Mouse (Mus musculus) spleen, postnatal 36 days (tissue): ENCODE measurements around the gene Cry2.

Source experiments
- DNase-seq, 2 experiments: peaks; one replicate each; pipeline ENCODE4 v3.0.0; 2022; ENCODE audit warnings: low spot score in 2 of 2, mixed read lengths in 1 of 2

The Cry2 gene

DNA sequence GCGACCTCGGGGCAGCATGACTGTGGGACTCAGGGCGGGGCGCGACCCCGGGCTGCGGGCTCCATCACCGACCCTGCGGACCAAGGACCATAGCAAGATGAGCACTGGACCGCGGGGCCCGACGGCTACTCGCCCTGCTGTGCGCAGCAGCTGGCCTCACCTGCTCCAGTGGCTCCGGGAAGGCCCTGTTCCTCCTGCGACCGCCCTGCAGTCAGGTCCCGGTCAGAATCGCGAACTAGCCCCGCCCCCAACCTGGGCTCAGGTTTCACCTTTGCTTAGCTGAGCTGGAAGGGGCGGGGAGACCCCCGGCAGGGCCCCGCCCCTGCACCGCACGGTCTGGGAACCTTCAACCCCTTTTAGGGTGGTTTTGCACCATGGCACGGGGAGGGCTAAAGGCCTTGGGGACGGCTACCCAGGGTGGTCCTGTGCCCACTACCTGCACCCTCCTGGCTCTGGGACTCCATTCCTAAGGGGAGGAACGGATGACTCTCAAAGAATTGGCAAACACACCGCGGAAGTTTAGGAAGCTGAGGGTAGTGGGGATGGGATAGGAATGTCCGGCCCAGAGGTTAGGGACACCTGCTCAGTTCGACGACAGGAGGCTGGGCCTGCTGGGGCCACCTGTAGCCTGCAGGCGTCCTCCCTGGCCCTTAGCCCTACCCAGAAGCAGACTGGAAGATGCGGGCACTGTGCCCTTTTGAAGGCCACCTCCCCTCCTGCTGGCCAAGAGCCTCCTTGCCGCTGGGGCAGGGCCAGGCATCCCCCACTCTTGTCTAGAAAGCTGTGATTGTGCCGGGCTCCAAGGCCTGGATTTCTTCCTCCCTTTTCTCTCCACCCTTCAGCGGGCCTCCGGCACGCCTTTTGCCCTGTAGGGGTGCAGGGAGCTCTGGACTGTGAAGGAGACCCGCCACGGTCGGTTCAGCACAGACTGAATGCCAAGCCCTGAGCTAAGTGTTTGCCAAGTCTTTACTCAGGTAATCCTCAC, 62.7 kb downstream of the Cry2 start:
- peak in 1 of 2 experiments; percentile 26 for DNase-seq

- DNase-seq = no peak
Observed at GRCm38 (mm10) chr2:92370375-92370774, 63.5 kb downstream of the Cry2 start.

DNA sequence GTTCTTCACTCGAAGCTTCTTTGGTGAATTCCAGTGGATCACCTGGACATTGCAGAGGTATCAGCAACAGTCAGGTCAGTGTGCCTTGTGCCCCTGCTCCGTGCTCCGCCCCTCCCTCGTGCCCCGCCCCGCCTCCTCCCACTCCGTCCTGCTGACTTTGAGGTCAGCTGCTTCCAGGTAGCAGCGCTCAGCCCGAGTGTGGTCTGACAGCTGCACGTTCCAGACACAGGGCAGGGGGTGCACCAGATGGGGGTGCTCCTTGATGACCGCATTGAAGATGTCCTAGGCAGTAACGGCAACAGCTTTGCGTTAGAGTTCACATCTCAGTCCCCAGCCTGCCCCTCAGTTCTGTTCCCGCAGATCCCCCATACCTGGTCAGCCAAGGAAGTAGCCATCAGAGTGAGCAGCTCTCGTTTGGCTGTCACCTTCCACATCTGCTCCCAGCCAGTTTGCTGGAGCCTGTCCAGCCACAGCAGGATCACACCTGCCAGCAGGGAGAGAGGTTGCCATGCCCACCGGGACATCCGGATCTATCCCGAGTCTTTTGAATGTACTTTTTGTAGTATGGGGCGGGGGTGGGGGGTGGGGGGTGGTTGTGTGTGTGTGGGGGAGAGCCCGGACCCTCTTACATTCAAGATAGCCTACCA, 66.3 kb downstream of the Cry2 start:
- DNase-seq = no peak

DNA sequence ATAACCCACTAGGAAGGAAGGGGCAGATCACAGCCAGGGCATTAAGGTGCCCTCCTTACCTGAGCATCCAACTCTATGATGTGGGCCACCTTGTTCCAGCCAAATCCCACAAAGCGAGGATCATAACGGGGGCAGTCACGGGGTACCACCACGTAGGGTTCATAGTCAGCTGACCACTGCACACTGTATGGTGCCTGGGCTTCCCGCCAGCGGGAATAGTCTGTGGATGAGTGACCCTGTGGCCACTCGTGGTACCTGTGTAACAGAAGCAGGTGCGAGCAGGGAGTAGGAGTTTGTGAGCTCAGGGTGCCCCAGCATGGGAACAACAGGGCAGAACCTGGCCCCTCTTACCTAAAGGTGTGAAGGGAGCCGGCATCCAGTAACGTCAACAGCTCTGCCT, 68.3 kb downstream of the Cry2 start:
- no peak for DNase-seq

- no peak for DNase-seq
Observed at GRCm38 (mm10) chr2:92364086-92364485, 69.8 kb downstream of the Cry2 start.

DNA sequence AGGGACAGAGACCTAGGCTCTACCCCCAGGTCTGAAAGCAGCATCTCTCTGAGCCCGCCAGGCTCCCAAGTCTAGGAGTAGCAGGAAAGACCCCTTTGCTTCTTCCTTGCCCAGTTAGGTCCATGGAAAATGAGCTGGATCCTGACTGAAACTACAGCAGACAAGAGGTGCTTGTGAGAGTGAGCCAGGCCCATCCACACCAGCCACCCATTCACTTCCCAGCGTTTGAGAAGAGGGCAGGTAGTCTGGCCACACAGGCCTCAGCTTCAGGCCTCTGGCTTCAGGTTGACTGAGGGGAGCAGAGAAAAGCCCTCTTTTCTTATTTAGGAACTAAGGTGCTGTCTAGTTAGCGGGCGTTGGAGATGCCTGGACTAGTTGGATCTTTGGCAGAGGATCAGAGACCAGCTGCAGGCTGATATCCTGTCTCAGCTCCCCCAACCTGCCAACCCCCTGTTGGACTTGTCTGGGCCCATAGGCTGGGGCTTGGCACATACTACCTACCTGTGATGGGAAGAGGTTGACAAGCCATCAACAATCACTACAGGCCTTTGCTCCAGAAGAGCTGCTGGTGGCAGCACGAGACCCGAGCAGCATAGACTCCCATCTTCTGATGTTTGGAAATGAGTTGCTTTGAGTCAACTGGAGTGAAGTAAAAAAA, 71.1 kb downstream of the Cry2 start:
- DNase-seq = no peak

- no peak for DNase-seq
Observed at GRCm38 (mm10) chr2:92361795-92362194, 72.0 kb downstream of the Cry2 start.

DNA sequence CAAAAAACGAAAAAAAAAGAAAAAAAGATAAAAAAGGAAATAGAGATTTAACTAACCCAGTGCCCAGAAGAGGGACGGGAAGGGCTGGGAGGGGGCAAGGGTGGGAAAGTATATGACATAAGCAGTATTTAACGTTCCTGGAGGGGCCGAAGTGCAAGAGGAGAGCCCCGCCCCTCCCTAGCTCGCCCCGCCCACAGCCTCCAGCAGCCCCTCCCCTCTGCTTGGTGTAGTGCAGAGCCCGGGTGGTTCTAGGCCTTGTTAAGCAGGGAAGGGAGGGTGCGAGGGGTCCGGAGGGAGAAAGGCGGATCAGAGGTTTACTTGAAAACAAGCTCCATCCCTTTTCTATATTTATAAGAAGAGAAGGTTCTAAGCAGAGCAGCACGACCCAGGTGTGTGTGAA, 73.0 kb downstream of the Cry2 start:
- DNase-seq = no peak

GRCm38 (mm10) chr2:92360186-92360823, 73.5 kb downstream of the Cry2 start:
- DNase-seq = no peak

GRCm38 (mm10) chr2:92359301-92359700, 74.5 kb downstream of the Cry2 start:
- no peak for DNase-seq

DNA sequence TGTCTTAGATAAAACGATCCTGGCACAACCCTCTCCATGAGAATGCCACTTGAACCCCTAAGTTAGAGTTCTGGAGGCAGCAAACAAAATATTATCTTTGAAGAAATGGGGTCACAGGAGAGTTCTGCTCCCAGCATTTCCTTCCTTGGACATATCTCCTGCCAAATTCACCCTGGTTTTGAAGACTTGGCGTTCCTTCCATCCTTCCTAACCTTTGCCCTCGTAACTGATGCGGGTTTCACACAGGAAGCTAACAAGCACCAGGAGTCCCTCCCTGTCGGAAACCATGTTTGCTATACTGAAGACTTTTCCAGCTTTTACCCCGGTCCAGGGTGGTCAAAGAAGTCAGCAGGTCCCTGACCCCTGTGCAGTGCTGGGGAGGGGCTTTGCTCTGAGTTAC, 79.6 kb downstream of the Cry2 start:
- no peak for DNase-seq
